Mouse (Mus musculus) kidney, embryonic 15.5 days (tissue): ENCODE data around the gene Zfp629. TPM values are rescaled to one million over a fixed set of nuclear protein-coding genes. Genes with fewer than 3 reads are reported as not detected.
"Not testable (repeated sequence)": the region's sequence is repeated elsewhere in the genome, so short reads cannot be mapped to it uniquely, and the experiment has no call there.

Experiments
- ATAC-seq: fragments of 200-750 bp; cut with Nextera tagmentation; replicated peaks from 2 replicates; pipeline ENCODE4 v1.8.0; 2017; ENCODE audit warnings: moderate TSS enrichment; ENCODE audit not compliant: low FRiP score
- H3K27ac ChIP-seq: fragments of 300-500 bp; sonication (generic); 2 replicates; pipeline ENCODE4 v1.5.1; 2015; ENCODE audit warnings: mild to moderate bottlenecking, inconsistent platforms
- H3K27me3 ChIP-seq: fragments of 300-500 bp; sonication (generic); 2 replicates; pipeline ENCODE4 v1.6.1; 2015; ENCODE audit warnings: inconsistent platforms
- H3K36me3 ChIP-seq: fragments of 300-500 bp; sonication (generic); 2 replicates; pipeline ENCODE4 v1.6.1; 2015; ENCODE audit warnings: inconsistent platforms
- H3K4me1 ChIP-seq: fragments of 300-500 bp; sonication (generic); 2 replicates; pipeline ENCODE4 v1.6.1; 2015; ENCODE audit warnings: inconsistent platforms
- H3K4me2 ChIP-seq: fragments of 300-500 bp; sonication (generic); 2 replicates; pipeline ENCODE4 v1.6.1; 2015; ENCODE audit warnings: moderate library complexity, mild to moderate bottlenecking, inconsistent platforms
- H3K4me3 ChIP-seq: fragments of 300-500 bp; sonication (generic); replicated peaks from 2 replicates; pipeline ENCODE4 v1.5.1; 2015; ENCODE audit warnings: mild to moderate bottlenecking, inconsistent platforms
- H3K9ac ChIP-seq: fragments of 300-500 bp; sonication (generic); 2 replicates; pipeline ENCODE4 v1.6.1; 2015; ENCODE audit warnings: mild to moderate bottlenecking, inconsistent platforms
- H3K9me3 ChIP-seq: fragments of 300-500 bp; sonication (generic); replicated peaks from 2 replicates; pipeline ENCODE4 v1.6.1; 2016; ENCODE audit warnings: inconsistent platforms
- WGBS: fragments of 180-500 bp; shearing (Covaris S2); methylation state at CpG from one replicate; pipeline ENCODE4 v1.1.7; 2015; ENCODE audit warnings: mixed read lengths; 5-methylcytosine and 5-hydroxymethylcytosine counted together
- polyA plus RNA-seq: library from polyadenylated mRNA; unstranded; fragments of >200 nt; fragmentation: Nextera tagmentation; extraction: Ambion mirVana; gene quantifications from 2 replicates; pipeline ENCODE4 v1.2.1, GENCODE M21; 2015

The Zfp629 gene
- 17.2 and 18.9 TPM in 2 replicates for polyA plus RNA-seq

DNA sequence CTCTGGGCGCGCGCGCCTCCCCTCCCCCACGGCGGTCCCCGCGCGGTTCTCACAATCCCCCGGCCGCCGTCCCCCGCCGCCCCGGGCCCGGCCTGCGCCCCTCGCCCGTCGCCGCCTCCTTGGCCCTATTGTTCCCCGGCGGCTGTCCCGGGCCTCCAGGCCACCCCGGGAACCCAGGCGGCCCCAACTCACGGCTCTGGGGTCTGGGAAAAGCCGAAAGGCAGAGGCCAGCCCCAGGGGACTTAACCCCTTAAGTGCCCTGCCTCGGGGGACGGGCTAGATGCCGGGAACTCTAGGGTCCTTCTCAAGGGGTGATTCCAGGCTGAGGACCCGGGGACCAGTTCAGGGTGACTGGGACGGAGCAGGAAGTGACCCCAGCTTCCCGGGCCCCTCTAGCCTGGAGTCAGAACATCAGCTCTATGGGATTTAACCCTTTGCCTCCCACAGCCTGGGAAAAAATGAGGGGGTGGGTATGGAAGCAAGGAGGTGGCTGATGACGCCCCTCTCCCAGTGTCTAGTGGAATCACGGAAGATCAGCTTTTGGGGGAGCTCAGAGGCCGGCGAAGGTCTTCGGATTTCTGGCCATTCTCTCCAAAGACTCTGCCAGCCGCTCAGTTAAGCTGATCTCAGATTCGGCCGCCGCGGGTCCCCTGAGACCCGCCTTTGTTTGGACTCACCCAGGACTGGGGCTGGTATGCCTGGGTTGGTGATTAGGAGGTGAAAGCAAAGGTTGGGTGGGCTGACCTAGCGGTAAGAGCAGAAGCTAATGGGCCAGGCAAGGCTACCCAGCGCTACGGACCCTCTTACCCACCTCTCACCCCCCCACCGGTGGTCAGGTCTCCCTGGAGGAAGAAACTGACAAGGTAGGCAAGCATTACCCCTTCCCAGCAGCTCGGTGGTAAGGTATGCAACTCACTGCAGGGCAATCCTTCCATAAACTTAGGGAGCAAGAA lies at the start of gene Zfp629:
Gene Zfp629, minus strand, starts transcription at position 907 of the 953 bp plus-strand sequence.
- peaks cover 31% of the 10 kb centered on the region for H3K36me3 ChIP-seq
- H3K27ac ChIP-seq: peak within 1 kb of the TSS; percentile 91
- H3K9ac ChIP-seq: peak within 1 kb of the TSS; percentile 99
- under 1% methylated on average over 50 of the region's 50 CpGs for WGBS
- no peaks in the 10 kb centered on the region for H3K27me3 ChIP-seq
- H3K9me3 ChIP-seq: no peaks in the 10 kb centered on the region
- H3K4me2 ChIP-seq: peak within 1 kb of the TSS; percentile 79
- peak within 1 kb of the TSS; percentile 99 for H3K4me3 ChIP-seq
- ATAC-seq: peak; percentile 93
- peaks cover 20% of the 10 kb centered on the region for H3K4me1 ChIP-seq

DNA sequence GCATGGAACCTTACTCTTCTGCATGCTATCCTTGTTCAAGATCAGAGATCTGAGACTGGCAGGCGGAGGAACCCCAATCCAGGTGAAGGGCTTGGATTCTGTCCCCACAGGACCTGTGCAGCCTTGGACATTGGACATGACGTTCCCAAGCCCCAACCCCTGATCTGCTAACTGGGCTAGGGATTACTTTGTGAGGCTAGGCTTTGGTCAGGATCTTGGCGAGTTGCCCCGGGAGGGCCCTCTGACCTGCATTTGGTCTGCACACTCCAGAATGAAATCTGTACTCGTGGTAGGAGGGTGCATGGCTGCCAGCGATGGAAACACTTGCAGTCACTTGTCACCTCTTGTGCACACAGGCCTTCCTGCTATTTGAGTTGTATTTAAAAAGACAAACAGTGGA lies 47.3 kb upstream of the Zfp629 start:
- Histone ChIP-seq H3K36me3 (peaks cover 24% of the 10 kb centered on the region), H3K4me1 (no peaks in the 10 kb centered on the region), H3K9me3 (no peaks in the 10 kb centered on the region), H3K4me3 (no peak overlapping the region), H3K27ac (no peak overlapping the region), H3K27me3 (no peaks in the 10 kb centered on the region), H3K4me2 (no peak overlapping the region), H3K9ac (no peak overlapping the region)
- 83% methylated on average over 6 of the region's 6 CpGs for WGBS
- ATAC-seq: no peak

DNA sequence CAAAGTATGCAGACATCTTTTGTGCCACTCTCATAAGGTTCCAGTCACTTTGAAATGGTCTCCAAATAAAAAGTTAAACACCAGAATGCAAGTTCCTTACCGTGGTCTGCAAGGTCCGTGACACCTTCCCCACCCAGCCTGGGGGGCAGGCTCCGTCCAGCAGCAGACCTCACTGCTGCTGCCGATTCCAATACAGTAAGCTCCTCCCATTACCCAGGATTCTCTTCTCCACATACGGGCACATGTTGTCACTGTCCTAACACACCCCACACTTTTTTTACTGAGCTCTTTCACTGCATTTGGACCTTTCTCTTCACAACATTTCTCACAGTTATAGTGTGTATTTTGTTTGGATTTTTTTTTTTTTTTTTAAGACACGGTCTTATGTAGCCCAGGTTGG lies 46.2 kb upstream of the Zfp629 start:
- Histone ChIP-seq H3K27me3 (no peaks in the 10 kb centered on the region), H3K27ac (no peak overlapping the region), H3K4me3 (no peak overlapping the region), H3K4me1 (no peaks in the 10 kb centered on the region), H3K4me2 (no peak overlapping the region), H3K36me3 (peaks cover 24% of the 10 kb centered on the region), H3K9ac (no peak overlapping the region), H3K9me3 (no peaks in the 10 kb centered on the region)
- 77% methylated on average over 6 of the region's 6 CpGs for WGBS
- no peak for ATAC-seq

DNA sequence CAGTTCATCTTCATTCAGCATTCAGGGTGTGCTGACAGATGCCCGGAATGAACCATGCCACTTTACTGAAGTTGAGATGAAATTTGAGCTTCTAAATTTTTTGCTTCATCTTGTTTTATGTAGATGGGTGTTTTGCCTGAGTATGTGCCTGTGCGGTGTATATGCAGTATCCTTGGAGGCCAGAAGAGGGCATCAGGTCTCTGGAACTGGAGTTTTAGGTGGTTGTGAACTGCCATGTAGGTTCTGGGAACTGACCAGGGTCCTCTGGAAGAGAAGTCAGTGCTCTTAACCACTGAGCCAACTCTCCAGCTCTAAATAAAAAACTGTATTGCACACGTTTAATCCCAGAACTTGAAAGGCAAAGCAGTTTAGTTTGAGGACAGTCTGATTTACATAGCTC lies 45.3 kb upstream of the Zfp629 start:
- H3K27me3 ChIP-seq: no peaks in the 10 kb centered on the region
- H3K4me3 ChIP-seq: no peak overlapping the region
- no peak for ATAC-seq
- no peak overlapping the region for H3K27ac ChIP-seq
- H3K4me2 ChIP-seq: no peak overlapping the region
- no peaks in the 10 kb centered on the region for H3K9me3 ChIP-seq
- H3K36me3 ChIP-seq: peaks cover 14% of the 10 kb centered on the region
- WGBS: 91% methylated on average over 3 of the region's 3 CpGs
- H3K9ac ChIP-seq: no peak overlapping the region
- no peaks in the 10 kb centered on the region for H3K4me1 ChIP-seq

DNA sequence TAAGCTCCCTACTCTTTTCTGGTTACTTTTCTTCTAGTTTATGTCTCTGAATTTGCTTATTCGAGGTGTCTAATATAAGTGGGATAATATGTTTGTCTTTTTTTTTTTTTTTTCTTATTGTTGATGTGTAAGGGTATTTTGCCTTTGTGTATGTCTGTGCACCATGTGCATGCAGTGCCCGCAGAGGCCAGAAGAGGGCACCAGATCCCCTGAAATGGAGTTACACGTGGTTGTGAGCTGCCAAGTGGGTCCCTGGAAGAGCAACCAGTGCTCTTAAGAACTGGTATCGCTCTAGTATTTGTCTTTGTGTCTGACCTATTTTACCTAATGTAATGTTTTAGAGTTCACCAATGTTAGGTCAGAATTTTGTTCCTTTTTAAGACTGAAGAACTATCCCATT lies 41.3 kb upstream of the Zfp629 start:
- ATAC-seq: no peak
- Histone ChIP-seq H3K36me3 (no peaks in the 10 kb centered on the region), H3K9ac (no peak overlapping the region), H3K9me3 (no peaks in the 10 kb centered on the region), H3K27me3 (no peaks in the 10 kb centered on the region), H3K4me2 (no peak overlapping the region), H3K27ac (no peak overlapping the region), H3K4me3 (no peak overlapping the region), H3K4me1 (peaks cover 6% of the 10 kb centered on the region)
- WGBS: 36% methylated on average over 4 of the region's 4 CpGs

DNA sequence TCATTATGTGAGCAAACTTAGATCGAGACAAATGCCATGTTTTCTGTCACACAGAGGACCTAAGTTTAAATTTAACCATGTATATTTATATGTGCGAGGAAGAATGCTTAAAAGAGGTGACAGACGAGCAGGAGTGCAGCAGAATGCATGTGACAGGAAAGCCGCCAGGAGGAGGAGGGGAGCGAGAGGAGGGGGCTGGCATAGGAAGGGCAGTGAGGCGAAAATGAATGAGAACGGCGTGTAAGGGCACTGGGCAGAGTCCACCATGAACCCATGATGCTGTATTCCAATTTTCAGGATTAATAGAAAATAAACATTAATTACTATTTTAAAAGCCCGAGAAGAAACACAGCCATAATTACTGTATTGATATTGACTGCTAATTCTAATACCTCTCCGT lies 38.7 kb upstream of the Zfp629 start:
- H3K27me3 ChIP-seq: no peaks in the 10 kb centered on the region
- no peak overlapping the region for H3K9ac ChIP-seq
- 72% methylated on average over 10 of the region's 10 CpGs for WGBS
- no peak overlapping the region for H3K27ac ChIP-seq
- no peak overlapping the region for H3K4me3 ChIP-seq
- H3K9me3 ChIP-seq: no peaks in the 10 kb centered on the region
- no peak overlapping the region for H3K4me2 ChIP-seq
- H3K36me3 ChIP-seq: no peaks in the 10 kb centered on the region
- H3K4me1 ChIP-seq: peaks cover 9% of the 10 kb centered on the region
- no peak for ATAC-seq

DNA sequence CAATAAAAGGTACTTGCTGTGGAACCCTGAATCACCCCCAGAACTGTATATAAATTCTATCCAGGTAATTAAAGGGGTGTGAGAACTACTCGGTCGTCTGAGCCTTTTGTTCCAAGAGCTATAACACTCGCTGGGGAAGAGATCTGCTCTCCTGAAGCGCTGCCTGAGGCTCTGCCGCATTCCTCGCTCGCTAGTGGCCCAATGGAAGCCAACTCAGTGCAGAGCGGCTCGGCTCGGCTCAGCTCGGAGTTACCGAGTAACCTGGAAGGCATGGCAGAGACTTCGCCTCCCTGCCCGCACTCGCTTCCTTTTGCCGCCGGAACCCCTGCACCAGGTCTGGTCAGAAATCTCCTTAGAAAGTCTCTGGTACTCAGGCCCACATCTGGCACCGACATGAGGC lies 36.5 kb upstream of the Zfp629 start:
- no peaks in the 10 kb centered on the region for H3K27me3 ChIP-seq
- ATAC-seq: 0 out of 2 replicates have a peak, but pooled peaks have one; percentile 67
- peak overlapping the region; percentile 18; the same call in 1 of the 2 replicates for H3K4me3 ChIP-seq
- peaks cover 9% of the 10 kb centered on the region for H3K4me1 ChIP-seq
- H3K27ac ChIP-seq: peak overlapping the region; percentile 77
- H3K36me3 ChIP-seq: no peaks in the 10 kb centered on the region
- H3K4me2 ChIP-seq: peak overlapping the region; percentile 54
- peak overlapping the region; percentile 25; the same call in 1 of the 2 replicates for H3K9ac ChIP-seq
- 7% methylated on average over 18 of the region's 18 CpGs for WGBS
- H3K9me3 ChIP-seq: no peaks in the 10 kb centered on the region

DNA sequence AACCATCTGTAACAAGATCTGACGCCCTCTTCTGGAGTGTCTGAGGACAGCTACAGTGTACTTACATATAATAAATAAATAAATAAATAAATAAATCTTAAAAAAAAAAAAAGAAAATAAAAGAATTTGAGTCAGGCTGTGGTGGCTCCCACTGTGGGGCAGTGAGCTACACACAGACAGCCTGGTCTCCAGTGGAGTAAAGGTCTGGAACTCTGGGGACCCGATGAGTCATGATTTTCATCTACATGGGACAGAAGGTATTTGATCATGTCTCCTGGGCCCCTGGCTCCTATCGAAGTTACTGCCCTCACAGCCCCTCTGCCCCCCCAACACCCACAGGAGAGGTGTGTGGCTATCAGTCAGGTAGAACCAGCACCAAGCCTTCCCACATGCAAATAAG lies 36.0 kb upstream of the Zfp629 start:
- 65% methylated on average over 2 of the region's 3 CpGs for WGBS
- Histone ChIP-seq H3K9me3 (no peaks in the 10 kb centered on the region), H3K27ac (peak overlapping the region; percentile 77), H3K9ac (peak overlapping the region; percentile 25; the same call in 1 of the 2 replicates), H3K4me1 (peaks cover 9% of the 10 kb centered on the region), H3K4me2 (peak overlapping the region; percentile 54), H3K4me3 (peak overlapping the region; percentile 18; the same call in 1 of the 2 replicates), H3K27me3 (no peaks in the 10 kb centered on the region), H3K36me3 (no peaks in the 10 kb centered on the region)
- no peak for ATAC-seq

DNA sequence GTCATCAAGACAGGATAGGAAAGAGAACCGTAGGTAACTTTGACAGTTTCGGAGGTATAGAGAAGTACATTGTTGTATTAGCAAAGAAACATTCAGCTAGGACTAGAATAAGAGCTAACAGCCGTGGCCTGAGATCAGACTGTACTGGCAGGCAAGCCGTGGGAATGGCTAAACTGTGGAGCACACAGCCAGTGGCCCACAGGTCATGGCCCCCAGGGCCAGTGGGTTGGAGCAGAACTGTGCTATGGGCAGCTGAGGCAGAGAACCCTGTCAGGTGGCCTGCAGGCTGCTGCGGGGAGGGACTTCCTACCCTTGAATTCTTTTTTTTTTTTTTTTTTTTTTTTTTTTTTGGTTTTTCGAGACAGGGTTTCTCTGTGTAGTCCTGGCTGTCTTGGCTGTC lies 33.6 kb upstream of the Zfp629 start:
- H3K4me3 ChIP-seq: no peak overlapping the region
- no peak overlapping the region for H3K27ac ChIP-seq
- no peaks in the 10 kb centered on the region for H3K36me3 ChIP-seq
- no peak overlapping the region for H3K9ac ChIP-seq
- H3K4me2 ChIP-seq: no peak overlapping the region
- WGBS: 74% methylated on average over 5 of the region's 6 CpGs
- H3K27me3 ChIP-seq: no peaks in the 10 kb centered on the region
- no peak for ATAC-seq
- peaks cover 9% of the 10 kb centered on the region for H3K4me1 ChIP-seq
- no peaks in the 10 kb centered on the region for H3K9me3 ChIP-seq

DNA sequence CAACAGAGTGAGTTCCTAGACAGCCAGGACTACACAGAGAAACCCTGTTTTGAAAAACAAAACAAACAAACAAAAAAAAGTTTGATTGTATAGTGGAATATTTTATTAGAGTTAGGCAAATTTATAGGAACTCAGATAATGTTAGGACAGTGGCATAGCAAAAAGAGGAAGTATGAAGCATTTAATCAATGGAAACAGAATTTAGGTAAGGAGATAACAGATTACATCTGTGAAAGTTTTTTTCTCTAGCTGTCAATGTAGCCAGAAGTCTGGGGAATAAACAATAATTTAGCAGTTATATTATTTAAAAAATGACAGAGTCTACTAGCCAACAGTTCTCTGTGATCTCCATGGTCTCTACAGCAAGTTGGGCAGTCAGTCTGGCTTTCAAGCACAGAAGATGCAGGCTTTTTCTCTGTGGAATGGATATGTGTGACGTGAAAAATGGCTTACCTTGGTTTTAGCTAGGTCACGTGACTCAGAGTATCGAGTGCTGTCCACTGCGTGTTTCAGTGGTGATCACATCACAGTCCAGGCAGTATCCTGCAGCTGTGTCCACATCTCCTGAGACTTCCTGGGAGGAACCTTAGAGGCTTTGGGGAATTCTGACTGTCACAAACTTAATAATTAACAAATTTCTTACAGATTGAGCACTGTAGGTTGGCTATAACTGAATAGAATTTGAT lies 33.1 kb upstream of the Zfp629 start:
- no peaks in the 10 kb centered on the region for H3K9me3 ChIP-seq
- WGBS: 60% methylated on average over 4 of the region's 4 CpGs
- no peaks in the 10 kb centered on the region for H3K36me3 ChIP-seq
- no peak overlapping the region for H3K27ac ChIP-seq
- H3K4me1 ChIP-seq: peaks cover 9% of the 10 kb centered on the region
- H3K27me3 ChIP-seq: no peaks in the 10 kb centered on the region
- no peak overlapping the region for H3K4me3 ChIP-seq
- no peak overlapping the region for H3K4me2 ChIP-seq
- ATAC-seq: no peak
- no peak overlapping the region for H3K9ac ChIP-seq

DNA sequence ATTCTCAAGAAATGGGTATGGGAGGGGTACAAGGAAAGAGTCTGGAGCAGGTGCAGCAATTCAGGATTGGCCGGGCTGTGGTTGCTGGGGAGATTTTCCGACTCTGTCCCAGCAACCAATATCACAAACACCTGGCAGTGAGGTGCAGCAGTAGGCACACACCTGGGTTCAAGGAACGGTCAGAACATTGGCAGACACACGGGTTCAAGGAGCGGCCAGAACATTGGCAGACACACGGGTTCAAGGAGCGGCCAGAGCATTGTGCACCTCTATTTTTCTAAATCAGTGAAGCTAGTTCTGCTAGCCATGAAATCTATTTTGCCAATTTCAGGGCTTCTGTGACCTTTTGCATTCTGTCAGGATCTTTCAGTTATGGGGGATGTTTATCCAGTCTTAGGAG lies 32.0 kb upstream of the Zfp629 start:
- H3K4me3 ChIP-seq, H3K27ac ChIP-seq, ATAC-seq, H3K9me3 ChIP-seq, H3K9ac ChIP-seq, H3K27me3 ChIP-seq, H3K4me1 ChIP-seq, H3K36me3 ChIP-seq, H3K4me2 ChIP-seq: not testable (repeated sequence)
- 91% methylated on average over 7 of the region's 7 CpGs for WGBS

DNA sequence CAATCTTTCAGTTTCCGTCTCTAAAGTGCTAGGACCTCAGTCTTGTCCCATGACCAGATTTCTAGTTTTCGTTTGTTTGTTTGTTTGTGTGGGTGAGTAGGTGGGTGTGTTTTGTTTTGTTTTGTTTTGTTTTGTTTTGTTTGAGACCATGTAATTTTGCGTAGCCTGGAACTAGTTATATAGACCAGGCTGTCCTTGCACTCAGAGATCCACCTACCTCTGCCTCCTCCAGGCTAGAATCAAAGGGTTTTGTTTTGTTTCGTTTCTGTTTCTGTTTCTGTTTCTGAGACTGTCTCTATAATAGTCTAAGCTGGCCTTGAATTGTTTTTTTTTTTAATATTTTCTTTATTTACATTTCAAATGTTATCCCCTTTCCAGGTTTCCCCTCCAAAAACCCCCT lies 30.8 kb upstream of the Zfp629 start:
- Histone ChIP-seq H3K27ac (no peak overlapping the region), H3K9ac (no peak overlapping the region), H3K4me3 (no peak overlapping the region), H3K4me1 (no peaks in the 10 kb centered on the region), H3K9me3 (no peaks in the 10 kb centered on the region), H3K27me3 (no peaks in the 10 kb centered on the region), H3K36me3 (no peaks in the 10 kb centered on the region), H3K4me2 (no peak overlapping the region)
- no peak for ATAC-seq
- 88% methylated on average over 4 of the region's 4 CpGs for WGBS
